Mouse (Mus musculus) hindbrain, embryonic 15.5 days (tissue): ENCODE results near the gene Tgoln1. TPM values are rescaled to one million over a fixed set of nuclear protein-coding genes. Genes with fewer than 3 reads are reported as not detected.

Experiments
- ATAC-seq: fragments of 200-750 bp; cut with Nextera tagmentation; 2 replicates; pipeline ENCODE4 v1.8.0; 2017; ENCODE audit warnings: low read depth, moderate number of reproducible peaks, moderate TSS enrichment; ENCODE audit not compliant: low FRiP score
- H3K27ac ChIP-seq: fragments of 300-500 bp; sonication (generic); replicated peaks from 2 replicates; pipeline ENCODE4 v1.5.1; 2015; ENCODE audit warnings: mild to moderate bottlenecking, inconsistent platforms
- H3K27me3 ChIP-seq: fragments of 300-500 bp; sonication (generic); 2 replicates; pipeline ENCODE4 v1.6.1; 2015; ENCODE audit warnings: control low read depth, inconsistent platforms
- H3K36me3 ChIP-seq: fragments of 300-500 bp; sonication (generic); 2 replicates; pipeline ENCODE4 v1.6.1; 2015; ENCODE audit warnings: control low read depth, inconsistent platforms
- H3K4me1 ChIP-seq: fragments of 300-500 bp; sonication (generic); replicated peaks from 2 replicates; pipeline ENCODE4 v1.6.1; 2015; ENCODE audit warnings: control low read depth, inconsistent platforms
- H3K4me2 ChIP-seq: fragments of 300-500 bp; sonication (generic); 2 replicates; pipeline ENCODE4 v1.6.1; 2015; ENCODE audit warnings: moderate library complexity, mild to moderate bottlenecking, inconsistent platforms
- H3K4me3 ChIP-seq: fragments of 300-500 bp; sonication (generic); 2 replicates; pipeline ENCODE4 v1.5.1; 2015; ENCODE audit warnings: mild to moderate bottlenecking, inconsistent platforms
- H3K9ac ChIP-seq: fragments of 300-500 bp; sonication (generic); 2 replicates; pipeline ENCODE4 v1.6.1; 2015; ENCODE audit warnings: inconsistent platforms
- H3K9me3 ChIP-seq: fragments of 300-500 bp; sonication (generic); 2 replicates; pipeline ENCODE4 v1.6.1; 2016; ENCODE audit warnings: control low read depth, inconsistent platforms
- WGBS: fragments of 180-500 bp; shearing (Covaris S2); methylation state at CpG from one replicate; pipeline ENCODE4 v1.1.7; 2015; 5-methylcytosine and 5-hydroxymethylcytosine counted together
- polyA plus RNA-seq: library from polyadenylated mRNA; unstranded; fragments of >200 nt; fragmentation: Nextera tagmentation; extraction: Ambion mirVana; gene quantifications from 2 replicates; pipeline ENCODE4 v1.2.1, GENCODE M21; 2015

The Tgoln1 gene
- polyA plus RNA-seq, 1 experiment from 2014 or later = 34.6 TPM

GRCm38 (mm10) chr6:72562486-72562885 is 54.3 kb downstream of the Tgoln1 start:
- no peak for ATAC-seq

GRCm38 (mm10) chr6:72560801-72561200 is 56.0 kb downstream of the Tgoln1 start:
- H3K4me3 ChIP-seq = no peak overlapping the region
- no peak for ATAC-seq
- whole genome bisulfite sequencing = 84% methylated on average over 8 of the region's 8 CpGs
- H3K27me3 ChIP-seq = no peaks in the 10 kb centered on the region
- no peaks in the 10 kb centered on the region for H3K9me3 ChIP-seq
- no peak overlapping the region for H3K9ac ChIP-seq
- no peak overlapping the region for H3K4me2 ChIP-seq
- no peak overlapping the region for H3K27ac ChIP-seq
- no peaks in the 10 kb centered on the region for H3K36me3 ChIP-seq
- peaks cover 3% of the 10 kb centered on the region; the same call in 1 of the 2 replicates for H3K4me1 ChIP-seq

More at GRCm38 (mm10) chr6:72562486-72562885, 54.3 kb downstream of the Tgoln1 start:
- Histone ChIP-seq H3K4me2 (no peak overlapping the region), H3K9me3 (no peaks in the 10 kb centered on the region), H3K36me3 (no peaks in the 10 kb centered on the region), H3K9ac (no peak overlapping the region), H3K4me3 (no peak overlapping the region), H3K4me1 (peaks cover 5% of the 10 kb centered on the region; the same call in 1 of the 2 replicates), H3K27me3 (no peaks in the 10 kb centered on the region), H3K27ac (no peak overlapping the region)
- 46% methylated on average over 6 of the region's 6 CpGs for WGBS

Other genes starting within 250 kb of the Tgoln1 start
- 16.2 and 17.8 TPM in 2 replicates for gene Vamp5, start 236.5 kb downstream of the Tgoln1 start, polyA plus RNA-seq
- 24.4 and 29.4 TPM in 2 replicates for gene Vamp8, start 226.3 kb downstream of the Tgoln1 start, polyA plus RNA-seq
- 17.0 and 20.7 TPM in 2 replicates for gene Ggcx, start 202.7 kb downstream of the Tgoln1 start, polyA plus RNA-seq
- 320 and 326 TPM in 2 replicates for gene Mat2a, start 177.4 kb downstream of the Tgoln1 start, polyA plus RNA-seq
- gene Sh2d6, start 95.3 kb downstream of the Tgoln1 start, polyA plus RNA-seq = 0.26 and 0.63 TPM in 2 replicates
- 8.0 and 9.3 TPM in 2 replicates for gene Capg, start 72.6 kb downstream of the Tgoln1 start, polyA plus RNA-seq
- 15.9 and 17.1 TPM in 2 replicates for gene Elmod3, start 18.6 kb downstream of the Tgoln1 start, polyA plus RNA-seq
- 5.9 and 7.0 TPM in 2 replicates for gene Retsat, start 18.5 kb downstream of the Tgoln1 start, polyA plus RNA-seq
- 7.2 and 7.9 TPM in 2 replicates for gene Tcf7l1, start 172.3 kb upstream of the Tgoln1 start, polyA plus RNA-seq